In the genomic region with DNA sequence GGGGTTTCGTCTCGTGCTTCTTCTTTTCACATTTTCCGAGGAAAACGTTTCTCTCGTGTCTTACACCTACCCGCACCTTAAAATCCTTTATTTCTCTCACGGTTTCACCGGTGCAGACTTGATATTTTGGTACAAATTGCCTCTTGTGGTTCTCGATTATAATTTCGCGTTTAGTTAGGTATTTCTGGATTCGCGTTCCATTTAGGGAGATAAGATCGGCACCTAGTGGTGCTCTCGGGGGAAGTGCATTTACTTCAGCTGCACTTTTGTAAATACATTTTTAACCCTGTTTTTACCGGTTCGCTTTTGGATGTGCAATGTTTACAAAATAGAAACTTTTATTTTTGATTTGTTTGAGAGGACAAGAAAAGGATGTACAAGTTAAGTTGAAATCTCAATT, we compare ENCODE assay signal across 8 mouse cellular contexts. TPM values are rescaled to one million over a fixed set of nuclear protein-coding genes. Genes with fewer than 3 reads are reported as not detected.
A peak's percentile ranks its signal among the peaks of the same experiment; 100 is the strongest.
DNase-seq lines count a peak whose midpoint lies in the region; ATAC-seq and TF ChIP-seq lines count a peak whose summit lies in the region.

No protein-coding gene starts in this region.

- intact Hi-C loops in left cerebral cortex, postnatal 4 days (cut with DNase I) = loop anchor here (5.0 kb wide), 2 partner anchors 52 to 97 kb away; no protein-coding TSS in a partner anchor

- H3K9ac ChIP-seq in kidney, postnatal 0 days (ENCODE audit: low read depth, low read length) = peak overlapping the region; percentile 84; the same call in 1 of the 2 replicates
- peak overlapping the region; percentile 71 for H3K9ac ChIP-seq in embryonic facial prominence, embryonic 11.5 days (replicated peaks; ENCODE audit: low read length)
- H3K9ac ChIP-seq in limb, embryonic 11.5 days (ENCODE audit: low read length) = peak overlapping the region; percentile 68
- H3K9ac ChIP-seq in neural tube, embryonic 14.5 days (replicated peaks; ENCODE audit: low read depth, low read length) = peak overlapping the region; percentile 51; the same call in 1 of the 2 replicates

- ATAC-seq in kidney, postnatal 0 days (replicated peaks; ENCODE audit: low FRiP score, low read depth) = 0 out of 2 replicates have a peak, but pooled peaks have one; percentile 1
- ATAC-seq in embryonic facial prominence, embryonic 11.5 days (replicated peaks; ENCODE audit: insufficient number of reproducible peaks, low FRiP score, low TSS enrichment, low read depth) = no peak
- ATAC-seq in limb, embryonic 11.5 days (ENCODE audit: insufficient number of reproducible peaks, low FRiP score, low TSS enrichment, low read depth) = no peak
- no peak for ATAC-seq in neural tube, embryonic 14.5 days (ENCODE audit: low read depth)

- 2% methylated on average over 17 of the region's 17 CpGs for WGBS in kidney, postnatal 0 days
- 3% methylated on average over 17 of the region's 17 CpGs for WGBS in embryonic facial prominence, embryonic 11.5 days
- WGBS in limb, embryonic 11.5 days = 2% methylated on average over 17 of the region's 17 CpGs
- 4% methylated on average over 17 of the region's 17 CpGs for WGBS in neural tube, embryonic 14.5 days

- peak; percentile 75 for DNase-seq in kidney, postnatal 0 days (ENCODE audit: low spot score)
- DNase-seq in kidney, adult 8-10 months = no peak
- DNase-seq in embryonic facial prominence, embryonic 11.5 days (ENCODE audit: low spot score) = peak; percentile 62
- no peak for DNase-seq in limb, embryonic 11.5 days (ENCODE audit: low spot score)
- no peak for DNase-seq in cerebellum, adult 9-11 months
- no peak for DNase-seq in ovary, postnatal 14 days (ENCODE audit: low spot score)
- DNase-seq in left cerebral cortex, postnatal 4 days = no peak

- peak; percentile 42; the same call in 1 of the 2 replicates for TF ChIP-seq CTCF in kidney, postnatal 0 days (IDR thresholded peaks at IDR 0.05; ENCODE audit: low read depth)

- H3K9me3 ChIP-seq in kidney, postnatal 0 days (replicated peaks; ENCODE audit: low read length) = 0 out of 2 replicates have a peak, but pooled peaks cover 4% of the 10 kb centered on the region
- H3K9me3 ChIP-seq in embryonic facial prominence, embryonic 11.5 days (replicated peaks; ENCODE audit: control insufficient read depth, low read length) = no peaks in the 10 kb centered on the region
- H3K9me3 ChIP-seq in limb, embryonic 11.5 days (ENCODE audit: control insufficient read depth, low read length) = 0 out of 2 replicates have a peak, but pooled peaks cover under 1% of the 10 kb centered on the region
- no peaks in the 10 kb centered on the region; the same call in 1 of the 2 replicates for H3K9me3 ChIP-seq in neural tube, embryonic 14.5 days (ENCODE audit: control insufficient read depth, low read length)

- peak overlapping the region; percentile 50 for H3K4me2 ChIP-seq in kidney, postnatal 0 days (ENCODE audit: low read length)
- H3K4me2 ChIP-seq in embryonic facial prominence, embryonic 11.5 days (ENCODE audit: low read depth, low read length) = peak overlapping the region; percentile 28
- peak overlapping the region; percentile 31 for H3K4me2 ChIP-seq in limb, embryonic 11.5 days (ENCODE audit: low read depth, severe bottlenecking)
- H3K4me2 ChIP-seq in neural tube, embryonic 14.5 days (ENCODE audit: low read depth, low read length) = peak overlapping the region; percentile 30

- no peaks in the 10 kb centered on the region for H3K27me3 ChIP-seq in kidney, postnatal 0 days (ENCODE audit: insufficient read depth, low read length)
- H3K27me3 ChIP-seq in embryonic facial prominence, embryonic 11.5 days (ENCODE audit: control insufficient read depth, insufficient read depth, low read length) = no peaks in the 10 kb centered on the region
- H3K27me3 ChIP-seq in limb, embryonic 11.5 days (ENCODE audit: control insufficient read depth, insufficient read depth, low read length) = no peaks in the 10 kb centered on the region
- H3K27me3 ChIP-seq in neural tube, embryonic 14.5 days (ENCODE audit: control insufficient read depth, insufficient read depth, low read length) = no peaks in the 10 kb centered on the region

- H3K36me3 ChIP-seq in kidney, postnatal 0 days (ENCODE audit: insufficient read depth, low read length) = 0 out of 2 replicates have a peak, but pooled peaks cover 4% of the 10 kb centered on the region
- H3K36me3 ChIP-seq in embryonic facial prominence, embryonic 11.5 days (replicated peaks; ENCODE audit: control insufficient read depth, insufficient read depth, low read depth, low read length) = peaks cover 2% of the 10 kb centered on the region; the same call in 1 of the 2 replicates
- H3K36me3 ChIP-seq in limb, embryonic 11.5 days (ENCODE audit: control insufficient read depth, insufficient read depth, low read length) = no peaks in the 10 kb centered on the region; the same call in 1 of the 2 replicates
- no peaks in the 10 kb centered on the region for H3K36me3 ChIP-seq in neural tube, embryonic 14.5 days (ENCODE audit: control insufficient read depth, insufficient read depth, low read length)

- H3K4me3 ChIP-seq in kidney, postnatal 0 days (replicated peaks; ENCODE audit: low read depth, low read length) = peak overlapping the region; percentile 64
- peak overlapping the region; percentile 58 for H3K4me3 ChIP-seq in embryonic facial prominence, embryonic 11.5 days (ENCODE audit: low read depth, low read length)
- peak overlapping the region; percentile 59 for H3K4me3 ChIP-seq in limb, embryonic 11.5 days (ENCODE audit: low read depth, low read length)
- H3K4me3 ChIP-seq in neural tube, embryonic 14.5 days (ENCODE audit: low read depth, low read length) = peak overlapping the region; percentile 64

- peak overlapping the region; percentile 98 for H3K27ac ChIP-seq in kidney, postnatal 0 days
- H3K27ac ChIP-seq in embryonic facial prominence, embryonic 11.5 days (replicated peaks; ENCODE audit: low read depth, low read length) = peak overlapping the region; percentile 85
- peak overlapping the region; percentile 90 for H3K27ac ChIP-seq in limb, embryonic 11.5 days (replicated peaks; ENCODE audit: low read depth, low read length)
- peak overlapping the region; percentile 97 for H3K27ac ChIP-seq in neural tube, embryonic 14.5 days (ENCODE audit: low read depth, low read length)

- H3K4me1 ChIP-seq in kidney, postnatal 0 days (replicated peaks; ENCODE audit: insufficient read depth, low read length) = no peaks in the 10 kb centered on the region
- H3K4me1 ChIP-seq in embryonic facial prominence, embryonic 11.5 days (ENCODE audit: control insufficient read depth, insufficient read depth, low read length) = no peaks in the 10 kb centered on the region
- no peaks in the 10 kb centered on the region for H3K4me1 ChIP-seq in limb, embryonic 11.5 days (ENCODE audit: control insufficient read depth, insufficient read depth, low read length)
- no peaks in the 10 kb centered on the region for H3K4me1 ChIP-seq in neural tube, embryonic 14.5 days (ENCODE audit: control insufficient read depth, insufficient read depth, low read length)

RNA-seq across cellular contexts. Expression of gene Atf7ip, which starts 13.3 kb away (rescaled TPM):
- polyA plus RNA-seq in kidney, postnatal 0 days (2015; fragmentation: Nextera tagmentation; extraction: Ambion mirVana) = 17.9 and 20.2 TPM in 2 replicates
- 41.1 and 43.5 TPM in 2 replicates for polyA plus RNA-seq in embryonic facial prominence, embryonic 11.5 days (2014; fragmentation: Nextera tagmentation; extraction: Ambion mirVana)
- 49.8 and 60.1 TPM in 2 replicates for polyA plus RNA-seq in limb, embryonic 11.5 days (2014; fragmentation: Nextera tagmentation; extraction: Ambion mirVana)
- polyA plus RNA-seq in neural tube, embryonic 14.5 days (2014; fragmentation: Nextera tagmentation; extraction: Ambion mirVana) = 49.2 and 59.5 TPM in 2 replicates
- 100 to 1,000 TPM; 142 TPM for total RNA-seq in left cerebral cortex, postnatal 4 days (2021)

Comparison
In these comparisons a context has a peak if more than half of its experiments do, and no peak if none do; other contexts are left out.
1. DNase-seq: peak in kidney, postnatal 0 days (single experiment) and embryonic facial prominence, embryonic 11.5 days (single experiment); none in kidney, adult 8-10 months (0 of 2), limb, embryonic 11.5 days (single experiment), cerebellum, adult 9-11 months (single experiment), ovary, postnatal 14 days (single experiment) and left cerebral cortex, postnatal 4 days (single experiment).
2. Peak in every context shown above with its lines, with median percentiles within 50 percentile points of each other: H3K27ac ChIP-seq, H3K4me2 ChIP-seq, H3K4me3 ChIP-seq and H3K9ac ChIP-seq.